Comparison of ENCODE assay signal across 12 mouse cellular contexts in genomic region chr3:89181749-89182500, GRCm38 (mm10). TPM values are rescaled to one million over a fixed set of nuclear protein-coding genes. Genes with fewer than 3 reads are reported as not detected.
DNase-seq lines count a peak whose midpoint lies in the region; ATAC-seq and TF ChIP-seq lines count a peak whose summit lies in the region.
"Had no signal": no experiment of that assay in that cellular context is flagged by ENCODE, and none has a peak within 500 bp of the region (broad histone marks: within the 10 kb centered on the region; RNA-seq: fewer than 3 reads in every experiment).

No protein-coding gene starts in this region.

- H3K4me1 ChIP-seq in heart, embryonic 16.5 days (ENCODE audit: control insufficient read depth, insufficient read depth, low read length) = peaks cover 25% of the 10 kb centered on the region
- peaks cover 36% of the 10 kb centered on the region for H3K4me1 ChIP-seq in heart, embryonic 12.5 days (replicated peaks)
- peaks cover 23% of the 10 kb centered on the region for H3K4me1 ChIP-seq in midbrain, embryonic 14.5 days (ENCODE audit: control insufficient read depth, insufficient read depth, low read length)
- peaks cover 42% of the 10 kb centered on the region for H3K4me1 ChIP-seq in midbrain, embryonic 15.5 days
- peaks cover 45% of the 10 kb centered on the region for H3K4me1 ChIP-seq in embryonic facial prominence, embryonic 13.5 days
- H3K4me1 ChIP-seq in liver, postnatal 0 days (ENCODE audit: insufficient read depth) = peaks cover 27% of the 10 kb centered on the region

- no peaks in the 10 kb centered on the region for H3K27me3 ChIP-seq in heart, embryonic 16.5 days (ENCODE audit: control insufficient read depth, insufficient read depth, low read length)
- H3K27me3 ChIP-seq in heart, embryonic 12.5 days (replicated peaks) = 0 out of 2 replicates have a peak, but pooled peaks cover 6% of the 10 kb centered on the region
- no peaks in the 10 kb centered on the region for H3K27me3 ChIP-seq in midbrain, embryonic 14.5 days (ENCODE audit: control insufficient read depth, insufficient read depth, low read length)
- H3K27me3 ChIP-seq in midbrain, embryonic 15.5 days (replicated peaks) = no peaks in the 10 kb centered on the region
- H3K27me3 ChIP-seq in embryonic facial prominence, embryonic 13.5 days = no peaks in the 10 kb centered on the region
- no peaks in the 10 kb centered on the region for H3K27me3 ChIP-seq in liver, postnatal 0 days (ENCODE audit: insufficient read depth, low read length)
- H3K27me3 ChIP-seq: limb, embryonic 13.5 days had no signal

- no peak overlapping the region for H3K4me2 ChIP-seq in heart, embryonic 16.5 days (ENCODE audit: low read depth, low read length)
- H3K4me2 ChIP-seq in heart, embryonic 12.5 days = no peak overlapping the region
- 0 out of 2 replicates have a peak overlapping the region, but pooled peaks have one; percentile 99 for H3K4me2 ChIP-seq in midbrain, embryonic 14.5 days (ENCODE audit: low read length)
- no peak overlapping the region for H3K4me2 ChIP-seq in midbrain, embryonic 15.5 days
- no peak overlapping the region for H3K4me2 ChIP-seq in embryonic facial prominence, embryonic 13.5 days
- 0 out of 2 replicates have a peak overlapping the region, but pooled peaks have one; percentile 85 for H3K4me2 ChIP-seq in liver, postnatal 0 days (ENCODE audit: low read depth, low read length)

- H3K27ac ChIP-seq in heart, embryonic 16.5 days (ENCODE audit: low read length) = peak overlapping the region; percentile 20; the same call in 1 of the 2 replicates
- H3K27ac ChIP-seq in heart, embryonic 12.5 days (ENCODE audit: poor library complexity, severe bottlenecking) = no peak overlapping the region
- H3K27ac ChIP-seq in midbrain, embryonic 14.5 days (replicated peaks; ENCODE audit: low read depth, low read length) = no peak overlapping the region
- no peak overlapping the region for H3K27ac ChIP-seq in midbrain, embryonic 15.5 days
- H3K27ac ChIP-seq in embryonic facial prominence, embryonic 13.5 days = 0 out of 2 replicates have a peak overlapping the region, but pooled peaks have one; percentile 2
- H3K27ac ChIP-seq in liver, postnatal 0 days (ENCODE audit: low read depth) = no peak overlapping the region

- H3K4me3 ChIP-seq in heart, embryonic 16.5 days (ENCODE audit: low read length) = no peak overlapping the region
- H3K4me3 ChIP-seq in heart, embryonic 12.5 days = no peak overlapping the region
- H3K4me3 ChIP-seq in midbrain, embryonic 14.5 days (replicated peaks; ENCODE audit: low read depth, low read length) = no peak overlapping the region
- no peak overlapping the region for H3K4me3 ChIP-seq in midbrain, embryonic 15.5 days
- no peak overlapping the region for H3K4me3 ChIP-seq in embryonic facial prominence, embryonic 13.5 days
- H3K4me3 ChIP-seq in liver, postnatal 0 days (ENCODE audit: low read depth, low read length) = no peak overlapping the region

- no peak overlapping the region for H3K9ac ChIP-seq in heart, embryonic 16.5 days (ENCODE audit: low read length)
- H3K9ac ChIP-seq in heart, embryonic 12.5 days = no peak overlapping the region
- no peak overlapping the region for H3K9ac ChIP-seq in midbrain, embryonic 14.5 days (replicated peaks; ENCODE audit: low read length)
- no peak overlapping the region for H3K9ac ChIP-seq in midbrain, embryonic 15.5 days
- no peak overlapping the region for H3K9ac ChIP-seq in embryonic facial prominence, embryonic 13.5 days
- H3K9ac ChIP-seq in liver, postnatal 0 days (replicated peaks) = no peak overlapping the region
- H3K9ac ChIP-seq: limb, embryonic 13.5 days had no signal

- 89% methylated on average over 27 of the region's 27 CpGs for WGBS in heart, embryonic 16.5 days
- WGBS in heart, embryonic 12.5 days = 91% methylated on average over 27 of the region's 27 CpGs
- WGBS in midbrain, embryonic 14.5 days = 95% methylated on average over 27 of the region's 27 CpGs
- 96% methylated on average over 27 of the region's 27 CpGs for WGBS in midbrain, embryonic 15.5 days
- WGBS in embryonic facial prominence, embryonic 13.5 days = 92% methylated on average over 27 of the region's 27 CpGs
- WGBS in liver, postnatal 0 days (ENCODE audit: insufficient replicate concordance) = 86% methylated on average over 27 of the region's 27 CpGs

- H3K36me3 ChIP-seq in heart, embryonic 16.5 days (ENCODE audit: control insufficient read depth, insufficient read depth) = peaks cover 27% of the 10 kb centered on the region; the same call in 1 of the 2 replicates
- peaks cover 36% of the 10 kb centered on the region for H3K36me3 ChIP-seq in heart, embryonic 12.5 days
- H3K36me3 ChIP-seq in midbrain, embryonic 14.5 days (ENCODE audit: control insufficient read depth, insufficient read depth, low read length) = peaks cover 43% of the 10 kb centered on the region
- H3K36me3 ChIP-seq in midbrain, embryonic 15.5 days (replicated peaks) = peaks cover 21% of the 10 kb centered on the region
- peaks cover 46% of the 10 kb centered on the region for H3K36me3 ChIP-seq in embryonic facial prominence, embryonic 13.5 days
- peaks cover 30% of the 10 kb centered on the region for H3K36me3 ChIP-seq in liver, postnatal 0 days (replicated peaks; ENCODE audit: insufficient read depth, low read length)

- TF ChIP-seq CTCF in liver, postnatal 0 days (IDR thresholded peaks at IDR 0.05; ENCODE audit: low read depth) = no peak

- no peak for DNase-seq in midbrain, embryonic 14.5 days
- no peak for DNase-seq in liver, postnatal 0 days
- no peak for DNase-seq in testis, postnatal 14 days (ENCODE audit: low spot score)
- DNase-seq: adrenal gland, postnatal 10 days; embryo, embryonic 11 days; heart, postnatal 4 days; retina, postnatal 1 day had no signal

- no peak for ATAC-seq in heart, embryonic 16.5 days (replicated peaks; ENCODE audit: extremely low read depth, insufficient read depth, low FRiP score)
- ATAC-seq in heart, embryonic 12.5 days (ENCODE audit: insufficient number of reproducible peaks, low FRiP score) = no peak
- ATAC-seq in midbrain, embryonic 14.5 days (ENCODE audit: low FRiP score, low TSS enrichment) = no peak
- ATAC-seq in midbrain, embryonic 15.5 days (replicated peaks) = no peak
- ATAC-seq in embryonic facial prominence, embryonic 13.5 days (ENCODE audit: insufficient number of reproducible peaks, insufficient read depth, low FRiP score, low TSS enrichment, low read depth) = no peak
- ATAC-seq in liver, postnatal 0 days = no peak

- H3K9me3 ChIP-seq in heart, embryonic 16.5 days (replicated peaks; ENCODE audit: control insufficient read depth, low read length) = no peaks in the 10 kb centered on the region
- H3K9me3 ChIP-seq in heart, embryonic 12.5 days (replicated peaks) = no peaks in the 10 kb centered on the region
- no peaks in the 10 kb centered on the region for H3K9me3 ChIP-seq in midbrain, embryonic 14.5 days (ENCODE audit: control insufficient read depth, low read length)
- H3K9me3 ChIP-seq in midbrain, embryonic 15.5 days = no peaks in the 10 kb centered on the region
- H3K9me3 ChIP-seq in embryonic facial prominence, embryonic 13.5 days = no peaks in the 10 kb centered on the region
- no peaks in the 10 kb centered on the region for H3K9me3 ChIP-seq in liver, postnatal 0 days (ENCODE audit: low read length)
- H3K9me3 ChIP-seq: limb, embryonic 13.5 days had no signal

- no peak for TF ChIP-seq EP300 in liver, postnatal 0 days (IDR thresholded peaks at IDR 0.05; ENCODE audit: low read depth)

RNA-seq across cellular contexts. Expression of gene Fam189b, which starts 1.0 kb away (rescaled TPM):
- polyA plus RNA-seq in heart, embryonic 16.5 days (2015; fragmentation: Nextera tagmentation; extraction: Ambion mirVana) = 17.7 TPM in 2 replicates
- polyA plus RNA-seq in heart, embryonic 12.5 days (2016; fragmentation: Nextera tagmentation; extraction: Ambion mirVana) = 15.4 and 15.6 TPM in 2 replicates
- polyA plus RNA-seq in midbrain, embryonic 14.5 days (2014; fragmentation: Nextera tagmentation; extraction: Ambion mirVana) = 25.0 and 25.3 TPM in 2 replicates
- 33.5 and 37.5 TPM in 2 replicates for polyA plus RNA-seq in midbrain, embryonic 15.5 days (2015; fragmentation: Nextera tagmentation; extraction: Ambion mirVana)
- polyA plus RNA-seq in embryonic facial prominence, embryonic 13.5 days (2015; fragmentation: Nextera tagmentation; extraction: Ambion mirVana) = 31.5 and 32.6 TPM in 2 replicates
- 1.4 and 2.1 TPM in 2 replicates for polyA plus RNA-seq in liver, postnatal 0 days (2015; fragmentation: Nextera tagmentation; extraction: Ambion mirVana)

RNA-seq across cellular contexts. Expression of gene Scamp3, which starts 4.7 kb away (rescaled TPM):
- 89.5 and 93.9 TPM in 2 replicates for polyA plus RNA-seq in heart, embryonic 16.5 days (2015; fragmentation: Nextera tagmentation; extraction: Ambion mirVana)
- polyA plus RNA-seq in heart, embryonic 12.5 days (2016; fragmentation: Nextera tagmentation; extraction: Ambion mirVana) = 88.8 and 92.5 TPM in 2 replicates
- 104 and 123 TPM in 2 replicates for polyA plus RNA-seq in midbrain, embryonic 14.5 days (2014; fragmentation: Nextera tagmentation; extraction: Ambion mirVana)
- 144 and 146 TPM in 2 replicates for polyA plus RNA-seq in midbrain, embryonic 15.5 days (2015; fragmentation: Nextera tagmentation; extraction: Ambion mirVana)
- polyA plus RNA-seq in embryonic facial prominence, embryonic 13.5 days (2015; fragmentation: Nextera tagmentation; extraction: Ambion mirVana) = 115 and 125 TPM in 2 replicates
- polyA plus RNA-seq in liver, postnatal 0 days (2015; fragmentation: Nextera tagmentation; extraction: Ambion mirVana) = 50.1 and 52.2 TPM in 2 replicates

RNA-seq across cellular contexts. Expression of gene Clk2, which starts 17.3 kb away (rescaled TPM):
- polyA plus RNA-seq in heart, embryonic 16.5 days (2015; fragmentation: Nextera tagmentation; extraction: Ambion mirVana) = 15.9 and 17.9 TPM in 2 replicates
- polyA plus RNA-seq in heart, embryonic 12.5 days (2016; fragmentation: Nextera tagmentation; extraction: Ambion mirVana) = 24.6 and 24.8 TPM in 2 replicates
- 22.0 and 24.6 TPM in 2 replicates for polyA plus RNA-seq in midbrain, embryonic 14.5 days (2014; fragmentation: Nextera tagmentation; extraction: Ambion mirVana)
- 22.4 and 26.7 TPM in 2 replicates for polyA plus RNA-seq in midbrain, embryonic 15.5 days (2015; fragmentation: Nextera tagmentation; extraction: Ambion mirVana)
- polyA plus RNA-seq in embryonic facial prominence, embryonic 13.5 days (2015; fragmentation: Nextera tagmentation; extraction: Ambion mirVana) = 39.9 and 41.8 TPM in 2 replicates
- polyA plus RNA-seq in liver, postnatal 0 days (2015; fragmentation: Nextera tagmentation; extraction: Ambion mirVana) = 5.0 and 5.7 TPM in 2 replicates

RNA-seq across cellular contexts. Expression of gene Gba, which starts 20.8 kb away (rescaled TPM):
- polyA plus RNA-seq in heart, embryonic 16.5 days (2015; fragmentation: Nextera tagmentation; extraction: Ambion mirVana) = 33.2 and 33.3 TPM in 2 replicates
- 37.1 and 38.0 TPM in 2 replicates for polyA plus RNA-seq in heart, embryonic 12.5 days (2016; fragmentation: Nextera tagmentation; extraction: Ambion mirVana)
- polyA plus RNA-seq in midbrain, embryonic 14.5 days (2014; fragmentation: Nextera tagmentation; extraction: Ambion mirVana) = 42.0 and 47.8 TPM in 2 replicates
- 50.3 and 51.0 TPM in 2 replicates for polyA plus RNA-seq in midbrain, embryonic 15.5 days (2015; fragmentation: Nextera tagmentation; extraction: Ambion mirVana)
- polyA plus RNA-seq in embryonic facial prominence, embryonic 13.5 days (2015; fragmentation: Nextera tagmentation; extraction: Ambion mirVana) = 34.7 TPM in 2 replicates
- 25.8 and 26.3 TPM in 2 replicates for polyA plus RNA-seq in liver, postnatal 0 days (2015; fragmentation: Nextera tagmentation; extraction: Ambion mirVana)

RNA-seq across cellular contexts. Expression of gene Hcn3, which starts 21.9 kb away (rescaled TPM):
- 0.70 and 0.76 TPM in 2 replicates for polyA plus RNA-seq in heart, embryonic 16.5 days (2015; fragmentation: Nextera tagmentation; extraction: Ambion mirVana)
- 0.45 and 0.65 TPM in 2 replicates for polyA plus RNA-seq in heart, embryonic 12.5 days (2016; fragmentation: Nextera tagmentation; extraction: Ambion mirVana)
- 23.6 and 30.7 TPM in 2 replicates for polyA plus RNA-seq in midbrain, embryonic 14.5 days (2014; fragmentation: Nextera tagmentation; extraction: Ambion mirVana)
- 59.6 and 59.8 TPM in 2 replicates for polyA plus RNA-seq in midbrain, embryonic 15.5 days (2015; fragmentation: Nextera tagmentation; extraction: Ambion mirVana)
- 3.6 and 4.3 TPM in 2 replicates for polyA plus RNA-seq in embryonic facial prominence, embryonic 13.5 days (2015; fragmentation: Nextera tagmentation; extraction: Ambion mirVana)
- polyA plus RNA-seq in liver, postnatal 0 days (2015; fragmentation: Nextera tagmentation; extraction: Ambion mirVana) = 0.19 and 0.49 TPM in 2 replicates

Comparison
In these comparisons a context has a peak if more than half of its experiments do, and no peak if none do; other contexts are left out.
1. H3K27ac ChIP-seq: peak in heart, embryonic 16.5 days (single experiment) and embryonic facial prominence, embryonic 13.5 days (single experiment); none in heart, embryonic 12.5 days (single experiment), midbrain, embryonic 14.5 days (single experiment), midbrain, embryonic 15.5 days (single experiment) and liver, postnatal 0 days (single experiment).
2. H3K4me2 ChIP-seq: peak in midbrain, embryonic 14.5 days (single experiment) and liver, postnatal 0 days (single experiment); none in heart, embryonic 16.5 days (single experiment), heart, embryonic 12.5 days (single experiment), midbrain, embryonic 15.5 days (single experiment) and embryonic facial prominence, embryonic 13.5 days (single experiment).